Comparison of ENCODE assay signal across 9 mouse cellular contexts in genomic region chr4:142410596-142411573, GRCm38 (mm10).
DNase-seq lines count a peak whose midpoint lies in the region; TF ChIP-seq lines count a peak whose summit lies in the region.
"Had no signal": no experiment of that assay in that cellular context is flagged by ENCODE, and none has a peak within 500 bp of the region (broad histone marks: within the 10 kb centered on the region; RNA-seq: fewer than 3 reads in every experiment).

No protein-coding gene starts in this region.

- H3K27me3 ChIP-seq in kidney, adult 2 months (replicated peaks; ENCODE audit: control insufficient read depth, insufficient read depth, low read length), result no peaks in the 10 kb centered on the region
- H3K27me3 ChIP-seq: heart, embryonic 13.5 days had no signal

- H3K27ac ChIP-seq in kidney, adult 2 months (ENCODE audit: insufficient read depth, low read depth, low read length), result no peak overlapping the region
- H3K27ac ChIP-seq: heart, embryonic 13.5 days had no signal

- no peaks in the 10 kb centered on the region for H3K36me3 ChIP-seq in kidney, adult 2 months (ENCODE audit: control insufficient read depth, insufficient read depth, low read length)
- H3K36me3 ChIP-seq: heart, embryonic 13.5 days had no signal

- 66% methylated on average over 26 of the region's 26 CpGs for WGBS in kidney, adult 2 months

- H3K4me1 ChIP-seq in kidney, adult 2 months (ENCODE audit: control insufficient read depth, insufficient read depth, low read length), result no peaks in the 10 kb centered on the region

- DNase-seq in adrenal gland, postnatal 10 days, result peak; percentile 7
- no peak for DNase-seq in adrenal gland, adult 8-10 months
- peak; percentile 6 for DNase-seq in ovary, postnatal 10 days (ENCODE audit: low spot score)
- no peak for DNase-seq in ovary, adult 18-20 months (ENCODE audit: low spot score)
- DNase-seq in layer of hippocampus, adult 9-11 months, result peak; percentile 86
- peak; percentile 85 for DNase-seq in right cerebral cortex, adult 18-20 months
- DNase-seq in liver, result no peak
- no peak for DNase-seq in kidney, adult 2 months

- no peak for TF ChIP-seq CTCF in kidney, adult 2 months (conservative IDR thresholded peaks at IDR 0.05; ENCODE audit: insufficient read depth, insufficient read length, low read depth, low read length)

- no peak overlapping the region for H3K4me3 ChIP-seq in kidney, adult 2 months (ENCODE audit: insufficient read depth, low read depth, low read length)
- H3K4me3 ChIP-seq: heart, embryonic 13.5 days had no signal

- no peak for TF ChIP-seq POLR2A in kidney, adult 2 months (IDR thresholded peaks at IDR 0.05; ENCODE audit: low read depth, low read length)

Comparison
In these comparisons a context has a peak if more than half of its experiments do, and no peak if none do; other contexts are left out.
1. DNase-seq: peak in adrenal gland, postnatal 10 days (single experiment), ovary, postnatal 10 days (single experiment), layer of hippocampus, adult 9-11 months (single experiment) and right cerebral cortex, adult 18-20 months (single experiment); none in adrenal gland, adult 8-10 months (single experiment), ovary, adult 18-20 months (single experiment), liver (single experiment) and kidney, adult 2 months (single experiment).